Mouse (Mus musculus) fat pad, adult 2 months (tissue): ENCODE data around the gene Pin4.
A peak's percentile ranks its signal among the peaks of the same experiment; 100 is the strongest.
"Not testable (repeated sequence)": the region's sequence is repeated elsewhere in the genome, so short reads cannot be mapped to it uniquely, and the experiment has no call there.

Experiments
- DNase-seq: peaks from one replicate; pipeline ENCODE4 v3.0.0-alpha.2; 2011; ENCODE audit warnings: low read depth, low spot score; ENCODE audit errors: extremely low read depth

Pin4 gene

DNA sequence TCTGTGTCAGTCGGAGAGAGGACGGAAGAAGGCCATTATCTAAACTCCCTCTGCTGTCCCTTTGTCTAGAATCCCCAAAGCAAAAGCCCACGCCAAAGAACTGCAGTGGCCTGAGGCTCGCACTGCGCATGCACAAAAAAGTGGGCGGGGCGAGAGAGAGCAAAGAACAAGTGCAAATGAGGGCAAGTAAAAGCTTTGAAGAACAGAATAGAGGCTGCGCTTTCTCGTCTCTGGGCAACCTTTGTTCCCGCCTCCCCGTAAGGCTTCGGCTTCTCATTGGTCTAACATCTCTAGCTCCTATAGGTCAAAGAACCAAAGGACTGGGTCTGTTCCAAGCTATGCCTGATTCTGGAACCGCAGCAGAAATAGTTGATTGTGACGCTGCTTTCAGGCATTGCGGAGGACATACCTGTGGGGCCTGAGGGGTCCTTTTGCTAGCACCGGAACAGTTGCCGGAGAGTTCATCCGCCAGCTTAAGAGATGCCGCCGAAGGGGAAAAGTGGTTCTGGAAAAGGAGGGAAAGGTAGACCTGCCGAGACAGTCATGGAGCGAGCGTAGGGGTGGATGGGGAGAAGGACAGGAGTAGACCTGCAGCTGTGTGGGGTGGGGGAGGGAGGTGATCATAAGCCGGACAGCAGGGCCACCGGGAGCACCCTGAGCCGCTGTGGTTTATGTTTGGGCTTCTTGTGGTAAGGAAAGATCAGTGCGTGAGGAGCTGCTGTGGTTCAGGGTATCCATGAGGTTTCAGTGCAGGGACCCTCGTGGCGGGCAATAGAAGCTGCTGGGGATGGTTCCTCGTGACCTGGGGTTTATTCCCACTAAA, at the start of gene Pin4:
Gene Pin4, plus strand, starts transcription at position 406 of the 823 bp plus-strand sequence.
- peak; percentile 81 for DNase-seq

DNA sequence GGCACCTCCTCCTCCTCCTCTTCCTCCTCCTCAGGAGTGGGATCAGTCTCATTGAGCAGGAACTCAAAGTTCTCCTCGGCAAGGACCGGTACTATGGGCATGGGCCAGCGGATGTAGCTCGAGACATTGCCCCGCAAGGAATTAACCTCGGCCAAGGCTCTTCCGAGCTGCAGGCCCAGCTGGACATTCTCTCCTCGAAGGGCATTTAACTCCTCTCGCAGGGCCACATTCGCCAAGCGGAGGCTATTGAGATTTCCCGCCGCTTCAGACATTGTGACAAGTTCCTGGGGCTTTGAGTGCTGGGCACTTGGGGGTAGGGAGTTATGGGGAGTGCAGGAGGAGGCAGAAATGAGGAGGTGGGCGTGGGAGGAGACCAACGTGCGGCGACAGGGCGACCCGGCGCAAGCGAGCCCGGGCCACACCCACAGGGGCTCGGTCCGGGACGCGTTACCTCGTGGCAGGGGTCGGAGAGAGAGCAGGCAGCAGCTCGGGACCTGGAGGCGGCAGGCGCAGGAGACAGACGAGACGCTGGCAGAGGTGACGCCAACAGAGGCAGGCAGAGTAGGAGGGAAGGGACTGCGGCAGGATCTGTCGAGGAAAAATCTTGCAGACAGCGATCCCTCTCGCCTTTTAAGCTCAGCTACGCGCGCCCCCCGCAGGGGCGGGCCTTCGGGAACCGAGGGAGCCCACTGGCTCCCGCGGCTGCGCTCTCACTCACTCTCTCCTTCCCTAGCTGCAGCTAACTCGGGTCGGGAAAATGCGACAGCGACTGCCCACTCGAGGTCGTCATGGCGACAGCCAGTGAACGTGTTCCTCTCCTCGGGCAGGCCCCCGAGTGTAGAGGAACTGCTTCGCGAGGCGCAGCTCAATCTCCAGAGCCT, 48.4 kb upstream of the Pin4 start, which contains the start of gene Rtl5:
Gene Rtl5, minus strand, starts transcription at position 714 of the 881 bp plus-strand sequence.
- no peak for DNase-seq

DNA sequence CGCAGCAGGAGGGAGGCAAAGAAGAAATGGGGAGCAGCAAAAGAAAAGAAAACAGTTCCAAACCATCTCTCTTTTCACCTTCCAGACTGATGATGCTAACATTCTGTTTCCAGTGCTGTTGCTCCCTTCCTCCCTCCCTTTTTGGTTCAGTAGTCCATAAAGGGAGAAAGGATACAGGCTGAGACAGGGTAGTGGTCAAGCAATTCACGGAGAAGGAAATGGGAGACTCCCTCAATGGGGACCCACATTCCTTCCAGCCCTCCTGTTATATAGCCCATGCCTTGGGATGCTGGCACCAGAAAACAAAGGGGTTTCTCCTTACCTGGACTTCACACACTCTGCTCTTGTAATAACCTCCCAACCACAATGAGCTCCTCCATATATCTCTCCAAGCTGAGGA, 47.7 kb upstream of the Pin4 start:
- no peak for DNase-seq

DNA sequence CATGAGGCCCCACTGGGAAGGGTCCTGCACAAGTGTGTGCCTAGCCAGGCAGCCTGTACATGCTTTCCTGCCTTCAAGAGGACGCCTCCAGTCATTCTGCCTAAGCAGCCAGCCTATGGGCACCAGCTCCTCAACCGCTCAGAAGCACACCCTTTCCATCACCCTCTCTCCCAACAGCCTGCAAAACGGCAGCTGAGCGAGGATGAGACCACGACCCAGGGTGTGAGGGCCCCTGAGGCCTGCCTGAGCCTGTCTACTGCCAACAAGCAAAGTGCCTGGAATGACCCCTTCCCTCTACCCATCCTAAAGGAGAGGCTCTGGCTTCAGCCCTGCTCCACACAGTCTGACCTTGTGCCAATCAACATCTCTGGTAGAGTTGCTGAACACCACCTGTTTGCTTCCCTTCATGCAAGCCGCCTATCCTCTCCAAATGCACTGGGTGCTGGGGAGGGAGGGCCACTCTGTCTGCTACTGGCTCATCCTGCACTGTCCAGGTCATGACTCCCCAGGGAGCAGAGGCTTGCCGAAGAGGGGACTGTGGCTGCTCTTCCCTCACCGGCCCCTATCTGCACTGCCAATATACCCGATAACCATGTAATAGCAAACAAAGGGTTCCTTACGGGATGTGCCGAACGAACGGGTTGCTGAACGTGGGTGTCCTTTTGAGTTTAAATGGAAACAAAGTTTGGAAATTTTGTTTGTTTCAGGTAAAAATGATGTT, 45.5 kb upstream of the Pin4 start:
- no peak for DNase-seq

DNA sequence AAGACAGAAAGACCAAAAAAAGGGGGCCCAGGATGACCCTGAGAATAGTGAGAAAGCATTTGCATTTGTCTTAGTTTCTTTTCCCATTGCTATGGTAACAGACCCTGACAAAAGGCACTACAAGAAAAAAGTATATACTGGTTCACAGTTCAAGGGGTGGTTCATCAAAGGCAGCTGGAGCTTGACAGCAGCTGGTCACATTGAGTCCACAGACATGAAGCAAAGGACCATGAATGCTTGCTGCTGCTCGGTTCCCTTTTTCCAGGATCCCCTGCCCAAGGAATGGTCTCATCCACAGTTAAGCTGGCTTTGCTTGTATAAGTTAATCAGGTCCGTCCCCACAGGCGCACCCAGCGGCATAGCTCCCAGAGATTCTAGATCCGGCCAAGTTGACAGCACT, 44.8 kb upstream of the Pin4 start:
- no peak for DNase-seq

DNA sequence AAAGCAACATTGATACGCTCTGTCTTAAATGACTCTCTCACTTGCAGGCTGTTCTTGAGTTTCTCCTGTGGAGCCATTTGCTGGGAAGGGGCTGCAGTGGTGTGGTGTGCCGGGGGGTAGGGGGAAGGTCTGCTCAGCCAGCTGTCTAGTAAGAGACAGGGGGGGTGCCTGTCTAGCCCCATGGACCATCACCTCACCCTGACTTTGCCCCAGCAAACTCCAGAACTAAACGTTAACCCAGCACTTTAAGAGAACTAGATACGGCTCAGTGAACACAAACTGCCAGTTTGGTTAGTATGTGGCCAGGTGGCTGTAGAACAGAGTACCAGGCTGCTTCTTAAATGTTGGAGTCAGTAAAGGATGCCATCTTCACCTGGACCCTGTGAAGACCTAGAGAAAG, 44.1 kb upstream of the Pin4 start:
- DNase-seq = no peak

DNA sequence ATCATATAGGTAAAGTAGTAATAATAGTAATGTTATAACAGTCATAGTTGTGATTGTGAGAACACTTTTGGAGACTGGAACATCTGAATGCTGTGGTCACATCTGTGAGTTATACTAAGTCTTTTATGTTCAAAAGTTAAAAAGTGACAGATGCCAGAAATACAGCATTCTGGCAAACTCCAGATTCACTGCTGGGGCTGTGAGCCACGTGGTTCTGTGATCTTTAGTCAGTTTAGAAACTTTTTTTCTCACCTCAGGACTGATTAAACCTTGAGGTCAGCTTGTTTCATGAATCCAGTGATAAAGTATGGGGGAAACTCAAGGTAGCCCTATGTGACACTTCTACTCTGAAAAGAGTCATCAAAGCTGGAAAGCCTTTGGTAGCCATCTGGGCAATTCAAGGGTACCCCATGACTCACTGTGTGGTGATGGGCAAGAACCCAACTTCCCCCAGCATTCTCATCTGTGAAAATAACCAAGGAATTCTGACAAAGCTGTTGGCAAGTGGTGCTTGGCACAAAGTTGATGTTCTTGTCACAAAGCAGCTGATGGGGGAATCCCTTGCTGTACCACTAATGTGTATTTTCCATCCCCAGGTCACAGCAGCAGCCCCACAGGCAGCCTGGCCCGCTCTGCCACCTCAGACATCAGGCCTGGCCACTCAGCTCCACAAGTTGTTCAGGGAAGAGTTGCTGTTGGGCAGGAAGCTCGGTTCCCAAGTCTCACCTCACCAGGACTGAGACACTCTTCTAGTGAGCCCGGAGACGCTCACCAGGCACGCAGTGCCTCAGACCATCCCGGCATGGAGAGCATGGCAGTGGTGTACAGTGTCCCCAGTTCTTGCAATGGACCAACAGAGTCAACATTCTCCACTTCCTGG, 42.1 kb upstream of the Pin4 start:
- no peak for DNase-seq

DNA sequence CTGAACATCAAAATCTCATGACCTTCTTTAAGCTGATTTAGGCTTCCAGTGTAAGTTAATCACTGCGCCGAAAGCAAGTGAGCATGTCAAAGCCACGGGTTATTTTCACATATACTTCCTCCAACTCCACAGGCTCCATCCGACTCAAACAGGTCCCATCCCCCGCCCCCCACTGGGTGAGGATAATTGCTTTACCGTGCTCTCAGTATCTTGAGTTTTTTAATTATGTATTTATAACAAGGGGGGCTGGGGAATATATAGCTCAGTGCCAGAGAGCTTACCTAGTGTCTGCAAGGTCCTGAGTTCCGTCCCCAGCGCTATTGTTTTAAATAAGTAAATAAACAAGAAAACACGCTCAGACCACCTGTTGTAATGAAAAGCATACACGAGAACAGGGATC, 38.2 kb upstream of the Pin4 start:
- DNase-seq = no peak

DNA sequence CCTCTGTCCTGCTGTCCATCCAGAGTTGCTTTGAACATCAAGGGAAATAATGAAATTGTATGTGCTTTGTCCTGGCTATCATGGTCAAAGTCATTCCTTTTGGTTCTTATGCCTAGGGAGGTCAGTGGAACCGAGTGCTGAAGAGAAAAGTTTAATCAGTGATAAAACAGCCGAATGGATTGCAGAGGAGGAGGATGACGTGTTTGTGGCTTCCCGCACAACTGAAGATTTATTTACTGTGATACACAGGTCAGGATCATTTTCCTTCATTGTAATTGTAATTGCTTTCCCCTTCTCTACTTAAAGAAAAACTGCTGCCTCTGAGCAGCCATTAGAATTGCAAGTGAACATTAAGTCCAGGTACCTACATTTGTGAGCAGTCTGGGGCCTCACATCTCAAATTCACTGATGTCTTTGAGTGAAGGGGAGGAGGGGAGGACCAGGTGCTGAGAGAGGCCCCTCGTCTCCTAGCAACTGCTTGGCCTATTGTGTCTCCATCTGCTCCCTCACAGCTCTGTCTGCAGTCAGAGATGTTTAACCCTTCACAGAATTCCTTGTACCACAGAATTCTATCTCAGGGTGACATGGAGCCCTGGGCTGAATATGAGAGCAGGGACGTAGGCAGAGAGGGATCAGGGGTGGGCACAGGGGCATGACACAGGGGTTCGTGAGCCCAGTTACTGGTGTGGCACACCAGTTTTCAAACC, 37.5 kb upstream of the Pin4 start:
- no peak for DNase-seq

DNA sequence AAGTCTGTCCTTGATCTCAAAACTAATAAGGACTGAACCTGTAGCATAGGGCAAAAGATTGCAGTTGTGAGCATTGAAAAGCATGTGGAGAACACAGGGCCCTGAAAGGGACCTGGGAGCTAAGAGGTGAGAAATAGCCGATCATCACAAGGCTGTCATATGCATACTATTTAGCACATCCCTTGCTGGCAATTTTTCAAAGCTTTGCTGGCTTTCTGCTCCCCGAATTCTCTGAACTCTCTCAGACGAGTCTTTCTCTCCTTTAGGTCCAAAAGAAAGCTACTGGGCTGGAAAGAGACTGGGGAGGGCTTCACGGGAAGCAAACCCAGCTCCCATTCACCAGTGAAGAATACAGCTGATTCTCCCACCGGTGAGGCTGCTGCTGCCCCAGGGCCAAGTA, 36.9 kb upstream of the Pin4 start:
- DNase-seq = no peak

DNA sequence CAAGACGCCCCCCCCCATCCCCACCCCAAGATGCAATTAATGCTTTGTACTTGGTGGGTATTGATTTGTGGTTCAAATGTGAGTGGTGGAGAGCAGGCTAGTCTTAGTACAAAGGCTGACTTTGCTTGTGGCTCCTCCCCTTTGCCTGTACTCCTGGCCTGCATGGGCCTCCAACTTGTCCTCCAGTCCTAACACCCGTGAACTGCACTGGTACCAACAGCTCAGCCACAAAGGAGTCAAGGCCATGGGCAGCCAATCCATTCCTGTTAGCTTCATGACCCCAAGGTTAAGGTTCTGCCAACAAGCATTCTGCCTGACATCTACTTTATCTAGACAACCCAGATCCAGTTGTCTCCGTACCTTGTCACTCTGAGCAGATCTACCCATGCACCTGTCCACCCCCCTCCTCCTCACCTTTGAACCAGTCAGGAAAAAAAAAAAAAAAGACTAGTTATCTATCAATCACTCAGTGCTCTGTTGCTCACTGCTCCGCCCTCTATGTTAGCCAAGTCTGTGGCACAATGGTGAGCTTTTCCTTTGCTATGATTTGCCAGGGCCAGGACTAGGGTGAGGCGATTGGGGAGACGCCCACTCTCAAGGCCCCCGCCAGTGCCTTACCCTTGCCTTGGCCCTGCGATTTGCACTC, 33.3 kb upstream of the Pin4 start:
- DNase-seq = no peak

DNA sequence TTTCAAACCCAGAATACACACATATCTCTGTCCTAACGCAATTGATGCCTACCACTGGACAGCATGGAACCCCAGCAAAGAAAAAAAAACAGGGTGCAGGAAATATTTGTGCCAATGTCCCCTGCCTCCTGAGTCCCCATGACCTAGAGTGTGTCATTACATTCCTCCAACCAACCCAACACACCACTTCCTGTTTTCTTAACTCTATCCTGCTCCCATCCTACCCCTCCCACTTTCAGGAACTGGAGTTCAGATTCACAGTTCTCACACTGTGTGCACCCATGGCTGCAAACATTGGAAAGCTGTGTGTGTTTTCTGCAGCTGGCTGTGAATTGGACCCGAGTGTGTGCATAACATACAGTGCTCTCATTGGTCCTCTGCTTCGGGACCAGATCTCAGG, 28.6 kb upstream of the Pin4 start:
- DNase-seq = no peak

DNA sequence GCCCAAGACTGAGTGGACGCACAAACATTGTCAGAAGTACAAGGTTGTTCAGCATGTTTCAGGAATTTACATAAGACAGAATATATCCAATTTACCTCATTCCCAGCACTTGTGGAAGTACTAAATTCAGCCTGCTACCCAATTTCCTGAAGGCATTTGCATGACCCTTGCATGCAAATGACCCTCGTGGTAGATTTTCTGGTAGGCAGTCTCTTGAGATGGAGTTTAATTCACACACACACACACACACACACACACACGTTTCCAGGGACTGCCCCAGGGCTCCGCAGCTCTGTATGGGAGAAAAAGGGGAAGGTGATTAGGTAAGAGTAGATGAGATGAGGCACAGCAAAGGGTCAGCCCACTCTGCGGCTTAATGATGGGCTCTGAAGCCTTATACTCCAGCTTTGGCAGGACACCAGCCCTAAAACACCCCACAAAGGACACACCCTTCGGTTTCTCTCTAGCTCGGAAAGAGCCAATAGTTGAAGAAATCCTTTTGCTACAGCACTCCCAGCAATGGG, 24.8 kb upstream of the Pin4 start:
- DNase-seq = no peak

DNA sequence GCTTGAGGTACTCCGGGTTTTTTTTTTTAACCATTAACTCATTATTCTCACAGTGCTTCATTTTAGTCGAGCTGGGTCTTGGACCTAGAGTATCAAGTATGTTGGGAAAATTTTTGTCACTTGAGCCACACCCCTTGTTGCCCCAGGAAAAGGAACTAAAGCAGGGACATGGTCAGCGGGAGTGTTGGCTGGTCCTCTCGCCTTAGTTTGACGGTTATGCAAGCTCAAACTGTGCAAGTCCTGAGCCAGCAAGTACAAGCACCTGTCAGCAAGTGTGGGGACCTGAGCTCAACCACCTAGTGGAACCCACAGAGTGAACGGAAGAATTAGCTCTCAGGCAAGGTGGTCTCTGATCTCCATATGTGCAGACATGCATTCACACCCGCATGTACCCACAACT, 17.4 kb upstream of the Pin4 start:
- no peak for DNase-seq

DNA sequence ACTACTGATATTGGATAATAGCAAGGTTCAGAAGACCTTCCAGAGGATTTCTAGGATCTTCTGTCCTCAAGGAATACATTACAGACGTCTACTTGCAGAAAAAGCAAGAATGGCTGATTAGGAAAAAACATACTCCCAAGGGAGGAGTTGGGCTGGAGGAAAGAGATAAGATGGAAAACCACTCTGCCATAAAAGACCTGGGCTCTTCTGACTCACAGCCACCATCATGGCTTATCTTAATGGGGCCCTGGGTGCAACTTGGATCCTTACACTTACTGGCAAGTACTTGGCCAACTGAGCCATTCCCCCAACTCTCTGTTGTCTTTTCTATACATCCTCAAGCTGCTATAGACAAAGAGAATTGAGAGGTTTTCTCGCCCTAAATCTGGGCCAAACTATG, 15.4 kb upstream of the Pin4 start:
- DNase-seq = not testable (repeated sequence)

DNA sequence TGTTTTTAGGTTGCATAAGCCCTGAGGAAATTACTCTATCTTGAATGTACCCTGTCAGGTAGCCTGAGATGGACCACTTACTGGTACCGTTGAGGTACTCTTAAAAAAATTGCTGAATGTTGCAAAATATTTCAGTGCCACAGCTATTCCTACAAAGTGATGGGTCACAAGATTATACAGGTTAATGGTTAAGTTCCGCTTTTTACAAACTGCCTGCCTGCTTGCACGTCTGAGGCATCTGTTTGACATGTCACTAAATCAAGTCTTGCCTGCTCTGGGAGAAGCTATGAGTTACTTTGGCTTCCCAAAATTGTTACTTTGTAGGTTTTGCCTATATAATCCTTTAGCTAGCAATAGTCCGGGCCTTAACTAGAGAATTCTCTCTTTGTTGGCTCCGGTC, 9.9 kb upstream of the Pin4 start:
- not testable (repeated sequence) for DNase-seq

DNA sequence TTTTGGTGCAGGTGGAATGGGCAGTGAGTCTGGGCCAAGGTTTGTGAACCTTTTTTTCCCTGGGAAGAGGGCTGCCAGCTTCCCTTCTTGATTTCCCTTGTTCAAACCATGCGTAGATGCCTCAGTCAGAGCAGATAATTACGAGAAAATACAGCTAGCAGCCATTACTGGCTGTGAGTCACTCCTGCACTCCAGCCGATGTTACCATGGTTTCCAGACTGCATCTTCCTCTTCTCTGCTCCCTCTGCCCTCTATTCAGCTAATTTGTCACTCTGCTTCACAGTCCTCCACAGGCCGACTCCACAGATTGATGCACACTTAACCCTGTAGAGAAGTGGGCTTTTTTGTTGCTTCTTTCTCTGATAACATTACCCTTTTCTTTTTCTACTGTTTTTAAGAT, 3.6 kb upstream of the Pin4 start:
- DNase-seq = no peak

DNA sequence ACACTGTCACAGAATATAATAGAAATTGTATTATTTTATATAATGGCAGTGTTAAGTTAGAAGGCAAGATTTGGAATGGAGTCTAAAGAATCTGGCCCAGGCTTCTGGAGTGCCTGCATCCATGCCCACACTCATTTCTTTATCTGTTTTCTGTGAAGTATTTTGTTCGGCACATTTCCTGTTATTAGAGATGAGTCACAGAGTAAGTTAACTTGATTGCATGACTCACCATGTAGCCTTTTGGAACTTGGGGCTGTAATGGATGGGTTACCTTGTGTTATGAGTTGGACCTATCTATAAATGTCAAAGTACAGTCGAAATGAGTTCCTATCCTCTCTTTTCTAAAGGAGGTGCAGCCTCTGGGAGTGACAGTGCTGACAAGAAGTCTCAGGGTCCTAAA, 2.1 kb downstream of the Pin4 start:
- no peak for DNase-seq

DNA sequence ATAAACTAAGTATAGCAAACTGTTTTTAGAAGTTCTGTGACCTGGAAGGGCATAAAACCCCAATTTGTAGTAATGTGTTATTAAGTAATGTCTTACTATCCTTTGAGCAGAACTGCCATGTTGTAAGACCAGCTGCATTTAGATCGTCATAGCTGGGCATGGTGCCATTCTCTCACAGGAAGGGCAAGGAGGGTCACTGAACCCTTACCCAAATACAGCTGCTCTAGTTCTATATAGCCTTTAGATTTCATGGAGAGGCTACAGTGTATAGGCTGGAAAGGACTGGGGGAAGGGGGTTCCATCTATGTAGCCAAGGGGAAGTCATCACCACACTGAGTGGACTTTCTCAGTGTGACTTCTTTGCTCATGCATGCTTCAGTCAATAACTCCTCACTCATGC, 21.9 kb downstream of the Pin4 start:
- DNase-seq = no peak
